Mouse (Mus musculus): ENCODE data around the gene Abcb8. TPM values are rescaled to one million over a fixed set of nuclear protein-coding genes. Genes with fewer than 3 reads are reported as not detected.
A peak's percentile ranks its signal among the peaks of the same experiment; 100 is the strongest.

Gene Abcb8
- total and polyA plus RNA-seq, 2 experiments from 2014 or later, result 44.6 to 64.1 TPM

- no peak for TF ChIP-seq CTCF (IDR thresholded peaks at IDR 0.05; ENCODE audit: low read depth)
- 86% methylated on average over 13 of the region's 13 CpGs for WGBS
- Histone ChIP-seq H3K4me2 (ENCODE audit: low read depth) (no peak overlapping the region), H3K9me3 (ENCODE audit: low read length) (no peaks in the 10 kb centered on the region), H3K27me3 (ENCODE audit: insufficient read depth, low read length) (no peaks in the 10 kb centered on the region), H3K4me1 (ENCODE audit: insufficient read depth) (no peaks in the 10 kb centered on the region; the same call in 1 of the 2 replicates), H3K36me3 (ENCODE audit: insufficient read depth) (peaks cover 16% of the 10 kb centered on the region), H3K9ac (no peak overlapping the region), H3K27ac (ENCODE audit: low read depth, low read length) (no peak overlapping the region), H3K4me3 (ENCODE audit: low read depth, low read length) (no peak overlapping the region)
- ATAC-seq (no peak), DNase-seq (no peak)
Observed at GRCm38 (mm10) chr5:24413938-24414337, 20.5 kb downstream of the Abcb8 start.

- TF ChIP-seq CTCF (IDR thresholded peaks at IDR 0.05; ENCODE audit: low read depth), result peak; percentile 67
- no peak overlapping the region for H3K27ac ChIP-seq (ENCODE audit: low read depth, low read length)
- H3K36me3 ChIP-seq (ENCODE audit: insufficient read depth), result peaks cover 34% of the 10 kb centered on the region
- peak overlapping the region; percentile 35 for H3K9ac ChIP-seq
- 2% methylated on average over 21 of the region's 21 CpGs for WGBS
- peak overlapping the region; percentile 6; the same call in 1 of the 2 replicates for H3K4me2 ChIP-seq (ENCODE audit: low read depth)
- peak; percentile 74 for DNase-seq
- no peaks in the 10 kb centered on the region for H3K9me3 ChIP-seq (ENCODE audit: low read length)
- H3K4me1 ChIP-seq (ENCODE audit: insufficient read depth), result no peaks in the 10 kb centered on the region; the same call in 1 of the 2 replicates
- no peaks in the 10 kb centered on the region for H3K27me3 ChIP-seq (ENCODE audit: insufficient read depth, low read length)
- peak; percentile 84 for ATAC-seq
- no peak overlapping the region for H3K4me3 ChIP-seq (ENCODE audit: low read depth, low read length)
Observed at GRCm38 (mm10) chr5:24416222-24416736, 22.8 kb downstream of the Abcb8 start.

- 91% methylated on average over 10 of the region's 10 CpGs for WGBS
- ATAC-seq, result no peak
- H3K4me2 ChIP-seq (ENCODE audit: low read depth), result no peak overlapping the region
- peaks cover 38% of the 10 kb centered on the region for H3K36me3 ChIP-seq (ENCODE audit: insufficient read depth)
- no peaks in the 10 kb centered on the region for H3K9me3 ChIP-seq (ENCODE audit: low read length)
- TF ChIP-seq CTCF (IDR thresholded peaks at IDR 0.05; ENCODE audit: low read depth), result no peak
- H3K4me3 ChIP-seq (ENCODE audit: low read depth, low read length), result no peak overlapping the region
- H3K4me1 ChIP-seq (ENCODE audit: insufficient read depth), result peaks cover 3% of the 10 kb centered on the region; the same call in 1 of the 2 replicates
- no peaks in the 10 kb centered on the region for H3K27me3 ChIP-seq (ENCODE audit: insufficient read depth, low read length)
- no peak overlapping the region for H3K9ac ChIP-seq
- no peak overlapping the region for H3K27ac ChIP-seq (ENCODE audit: low read depth, low read length)
- no peak for DNase-seq
Observed at GRCm38 (mm10) chr5:24417587-24417986, 24.1 kb downstream of the Abcb8 start.

GRCm38 (mm10) chr5:24420381-24420780 is 26.9 kb downstream of the Abcb8 start:
- no peak overlapping the region for H3K4me3 ChIP-seq (ENCODE audit: low read depth, low read length)
- no peak overlapping the region for H3K9ac ChIP-seq
- H3K4me1 ChIP-seq (ENCODE audit: insufficient read depth), result peaks cover 14% of the 10 kb centered on the region; the same call in 1 of the 2 replicates
- TF ChIP-seq CTCF (IDR thresholded peaks at IDR 0.05; ENCODE audit: low read depth), result no peak
- ATAC-seq (no peak), DNase-seq (no peak)
- H3K9me3 ChIP-seq (ENCODE audit: low read length), result no peaks in the 10 kb centered on the region
- H3K36me3 ChIP-seq (ENCODE audit: insufficient read depth), result peaks cover 38% of the 10 kb centered on the region
- H3K27ac ChIP-seq (ENCODE audit: low read depth, low read length), result no peak overlapping the region
- 87% methylated on average over 9 of the region's 9 CpGs for WGBS
- H3K4me2 ChIP-seq (ENCODE audit: low read depth), result no peak overlapping the region
- H3K27me3 ChIP-seq (ENCODE audit: insufficient read depth, low read length), result no peaks in the 10 kb centered on the region

GRCm38 (mm10) chr5:24423129-24424003 is 29.9 kb downstream of the Abcb8 start, which contains the start of the genes Cdk5 and Slc4a2:
Gene Cdk5, minus strand, starts transcription at chr5:24423530.
Gene Slc4a2, plus strand, starts transcription at chr5:24423837.
- Histone ChIP-seq H3K9me3 (ENCODE audit: low read length) (no peaks in the 10 kb centered on the region), H3K4me2 (ENCODE audit: low read depth) (peak within 1 kb of the TSS; percentile 90), H3K27ac (ENCODE audit: low read depth, low read length) (peak within 1 kb of the TSS; percentile 86), H3K36me3 (ENCODE audit: insufficient read depth) (peaks cover 33% of the 10 kb centered on the region), H3K9ac (peak within 1 kb of the TSS; percentile 76), H3K27me3 (ENCODE audit: insufficient read depth, low read length) (peaks cover 5% of the 10 kb centered on the region; the same call in 1 of the 2 replicates), H3K4me3 (ENCODE audit: low read depth, low read length) (peak within 1 kb of the TSS; percentile 63), H3K4me1 (ENCODE audit: insufficient read depth) (peaks cover 14% of the 10 kb centered on the region; the same call in 1 of the 2 replicates)
- ATAC-seq (peak; percentile 98), DNase-seq (peak; percentile 100)
- WGBS, result 1% methylated on average over 46 of the region's 46 CpGs
- no peak; the same call in 1 of the 2 replicates for TF ChIP-seq CTCF (IDR thresholded peaks at IDR 0.05; ENCODE audit: low read depth)

GRCm38 (mm10) chr5:24424004-24424781 is 30.7 kb downstream of the Abcb8 start:
- 9% methylated on average over 21 of the region's 21 CpGs for WGBS
- Histone ChIP-seq H3K4me3 (ENCODE audit: low read depth, low read length) (peak overlapping the region; percentile 63), H3K27me3 (ENCODE audit: insufficient read depth, low read length) (peaks cover 5% of the 10 kb centered on the region; the same call in 1 of the 2 replicates), H3K4me1 (ENCODE audit: insufficient read depth) (peaks cover 14% of the 10 kb centered on the region; the same call in 1 of the 2 replicates), H3K4me2 (ENCODE audit: low read depth) (peak overlapping the region; percentile 90), H3K9me3 (ENCODE audit: low read length) (no peaks in the 10 kb centered on the region), H3K27ac (ENCODE audit: low read depth, low read length) (peak overlapping the region; percentile 86), H3K9ac (peak overlapping the region; percentile 63), H3K36me3 (ENCODE audit: insufficient read depth) (peaks cover 25% of the 10 kb centered on the region)
- TF ChIP-seq CTCF (IDR thresholded peaks at IDR 0.05; ENCODE audit: low read depth), result no peak
- ATAC-seq (no peak), DNase-seq (peak; percentile 21)
